Mouse (Mus musculus) intestine, postnatal 0 days (tissue): Measurements from ENCODE around the gene Aif1l. TPM values are rescaled to one million over a fixed set of nuclear protein-coding genes. Genes with fewer than 3 reads are reported as not detected.

Experiments used
- ATAC-seq: fragments of 200-750 bp; cut with Nextera tagmentation; 2 replicates; pipeline ENCODE4 v1.8.0; 2017; ENCODE audit warnings: mild to moderate bottlenecking, moderate TSS enrichment, moderate library complexity
- H3K27ac ChIP-seq: fragments of 300-500 bp; sonication (generic); 2 replicates; pipeline ENCODE4 v1.5.1; 2014; ENCODE audit warnings: mild to moderate bottlenecking, low read depth, low read length, moderate library complexity
- H3K27me3 ChIP-seq: fragments of 300-500 bp; sonication (generic); replicated peaks from 2 replicates; pipeline ENCODE4 v1.6.1; 2014; ENCODE audit warnings: low read length, mixed read lengths; ENCODE audit not compliant: control insufficient read depth, insufficient read depth
- H3K36me3 ChIP-seq: fragments of 300-500 bp; sonication (generic); 2 replicates; pipeline ENCODE4 v1.6.1; 2014; ENCODE audit warnings: mild to moderate bottlenecking, moderate library complexity; ENCODE audit not compliant: control insufficient read depth, insufficient read depth
- H3K4me1 ChIP-seq: fragments of 300-500 bp; sonication (generic); replicated peaks from 2 replicates; pipeline ENCODE4 v1.6.1; 2014; ENCODE audit warnings: antibody characterized with exemption, low read length, mixed read lengths; ENCODE audit not compliant: control insufficient read depth, insufficient read depth
- H3K4me2 ChIP-seq: fragments of 300-500 bp; sonication (generic); replicated peaks from 2 replicates; pipeline ENCODE4 v1.6.1; 2014; ENCODE audit warnings: low read depth, mild to moderate bottlenecking, moderate library complexity
- H3K4me3 ChIP-seq: fragments of 300-500 bp; sonication (generic); 2 replicates; pipeline ENCODE4 v1.5.1; 2014; ENCODE audit warnings: low read depth, low read length
- H3K9ac ChIP-seq: fragments of 300-500 bp; sonication (generic); 2 replicates; pipeline ENCODE4 v1.6.1; 2014; ENCODE audit warnings: mild to moderate bottlenecking, low read depth, low read length
- H3K9me3 ChIP-seq: fragments of 300-500 bp; sonication (generic); 2 replicates; pipeline ENCODE4 v1.6.1; 2016; ENCODE audit warnings: mixed run types; ENCODE audit not compliant: control insufficient read depth
- CTCF ChIP-seq: sonication (generic); IDR thresholded peaks from 2 replicates; pipeline ENCODE4 v1.5.1; 2016; ENCODE audit warnings: low read depth, mild to moderate bottlenecking, control low read depth, antibody characterized with exemption, moderate library complexity
- WGBS: fragments of 180-500 bp; shearing (Covaris S2); extraction: QIAGEN DNeasy Blood & Tissue Kit; methylation state at CpG from one replicate; pipeline ENCODE4 v1.1.7; 2014; 5-methylcytosine and 5-hydroxymethylcytosine counted together
- polyA plus RNA-seq: library from polyadenylated mRNA; unstranded; fragments of >200 nt; fragmentation: Nextera tagmentation; extraction: Ambion mirVana; gene quantifications from 2 replicates; pipeline ENCODE4 v1.2.1, GENCODE M21; 2015

Aif1l gene
- polyA plus RNA-seq, 1 experiment from 2014 or later = 8.1 TPM

GRCm38 (mm10) chr2:31955686-31956085 lies 5.7 kb downstream of the Aif1l start:
- ATAC-seq = no peak
- Histone ChIP-seq H3K9ac (no peak overlapping the region), H3K27me3 (peaks cover 4% of the 10 kb centered on the region; the same call in 1 of the 2 replicates), H3K4me3 (no peak overlapping the region), H3K4me1 (no peaks in the 10 kb centered on the region), H3K27ac (no peak overlapping the region), H3K9me3 (no peaks in the 10 kb centered on the region), H3K36me3 (no peaks in the 10 kb centered on the region), H3K4me2 (no peak overlapping the region)
- no peak for TF ChIP-seq CTCF
- WGBS = 78% methylated on average over 5 of the region's 5 CpGs

GRCm38 (mm10) chr2:31957211-31957610 lies 7.3 kb downstream of the Aif1l start:
- no peak overlapping the region for H3K4me2 ChIP-seq
- H3K9ac ChIP-seq = no peak overlapping the region
- no peak overlapping the region for H3K27ac ChIP-seq
- H3K4me1 ChIP-seq = no peaks in the 10 kb centered on the region
- H3K27me3 ChIP-seq = no peaks in the 10 kb centered on the region
- no peaks in the 10 kb centered on the region for H3K9me3 ChIP-seq
- H3K36me3 ChIP-seq = no peaks in the 10 kb centered on the region
- H3K4me3 ChIP-seq = no peak overlapping the region
- TF ChIP-seq CTCF = no peak
- no peak for ATAC-seq
- WGBS = 82% methylated on average over 10 of the region's 10 CpGs

- H3K27me3 ChIP-seq = no peaks in the 10 kb centered on the region
- H3K4me1 ChIP-seq = no peaks in the 10 kb centered on the region
- ATAC-seq = no peak
- H3K36me3 ChIP-seq = no peaks in the 10 kb centered on the region
- TF ChIP-seq CTCF = no peak
- WGBS = 95% methylated on average over 8 of the region's 8 CpGs
- H3K9ac ChIP-seq = no peak overlapping the region
- H3K4me2 ChIP-seq = no peak overlapping the region
- no peaks in the 10 kb centered on the region for H3K9me3 ChIP-seq
- no peak overlapping the region for H3K4me3 ChIP-seq
- H3K27ac ChIP-seq = no peak overlapping the region
Observed at GRCm38 (mm10) chr2:31960986-31961385, 11.0 kb downstream of the Aif1l start.

- Histone ChIP-seq H3K27me3 (no peaks in the 10 kb centered on the region), H3K9me3 (no peaks in the 10 kb centered on the region), H3K4me1 (no peaks in the 10 kb centered on the region), H3K27ac (no peak overlapping the region), H3K36me3 (no peaks in the 10 kb centered on the region), H3K4me2 (peak overlapping the region; percentile 37; the same call in 1 of the 2 replicates), H3K9ac (no peak overlapping the region), H3K4me3 (no peak overlapping the region)
- ATAC-seq = peak; percentile 71
- 77% methylated on average over 4 of the region's 4 CpGs for WGBS
- TF ChIP-seq CTCF = no peak; the same call in 1 of the 2 replicates
Observed at GRCm38 (mm10) chr2:31961791-31962222, 11.9 kb downstream of the Aif1l start.

GRCm38 (mm10) chr2:31962501-31963224 lies 12.7 kb downstream of the Aif1l start:
- Histone ChIP-seq H3K36me3 (no peaks in the 10 kb centered on the region), H3K9ac (no peak overlapping the region), H3K4me1 (no peaks in the 10 kb centered on the region), H3K4me3 (no peak overlapping the region), H3K4me2 (peak overlapping the region; percentile 37), H3K27me3 (no peaks in the 10 kb centered on the region), H3K9me3 (no peaks in the 10 kb centered on the region), H3K27ac (no peak overlapping the region)
- peak; percentile 40 for TF ChIP-seq CTCF
- WGBS = 70% methylated on average over 8 of the region's 8 CpGs
- ATAC-seq = peak; percentile 46

GRCm38 (mm10) chr2:31963491-31963890 lies 13.6 kb downstream of the Aif1l start:
- no peak overlapping the region for H3K27ac ChIP-seq
- no peaks in the 10 kb centered on the region for H3K9me3 ChIP-seq
- no peak for TF ChIP-seq CTCF
- no peaks in the 10 kb centered on the region for H3K27me3 ChIP-seq
- H3K4me1 ChIP-seq = no peaks in the 10 kb centered on the region
- no peak overlapping the region for H3K4me3 ChIP-seq
- H3K4me2 ChIP-seq = no peak overlapping the region
- WGBS = 77% methylated on average over 7 of the region's 7 CpGs
- no peak for ATAC-seq
- no peaks in the 10 kb centered on the region for H3K36me3 ChIP-seq
- no peak overlapping the region for H3K9ac ChIP-seq

GRCm38 (mm10) chr2:31964191-31964590 lies 14.3 kb downstream of the Aif1l start:
- Histone ChIP-seq H3K27ac (no peak overlapping the region), H3K4me2 (no peak overlapping the region), H3K36me3 (no peaks in the 10 kb centered on the region), H3K4me3 (no peak overlapping the region), H3K4me1 (no peaks in the 10 kb centered on the region), H3K9ac (no peak overlapping the region), H3K27me3 (no peaks in the 10 kb centered on the region), H3K9me3 (no peaks in the 10 kb centered on the region)
- ATAC-seq = no peak
- no peak for TF ChIP-seq CTCF
- WGBS = 68% methylated on average over 3 of the region's 3 CpGs
